Mouse (Mus musculus) heart, adult 2 months (tissue): ENCODE data around the gene 1700123O20Rik. TPM values are rescaled to one million over a fixed set of nuclear protein-coding genes. Genes with fewer than 3 reads are reported as not detected.

Source experiments
- DNase-seq, 2 experiments: peaks; one replicate each; pipeline ENCODE4 v3.0.0; 2021
- H3K27ac ChIP-seq: fragments of 200-600 bp; 2 replicates; pipeline ENCODE4 v1.8.1; 2022
- H3K27me3 ChIP-seq: fragments of 200-500 bp; 2 replicates; pipeline ENCODE4 v1.6.1; 2012; ENCODE audit warnings: mild to moderate bottlenecking, low read length, inconsistent platforms, mixed read lengths; ENCODE audit not compliant: control insufficient read depth, insufficient read depth
- H3K36me3 ChIP-seq: fragments of 200-500 bp; 2 replicates; pipeline ENCODE4 v1.6.1; 2012; ENCODE audit warnings: low read length, inconsistent platforms; ENCODE audit not compliant: control insufficient read depth, insufficient read depth
- H3K4me1 ChIP-seq: fragments of 200-500 bp; 2 replicates; pipeline ENCODE4 v1.6.1; 2011; ENCODE audit warnings: low read length; ENCODE audit not compliant: control insufficient read depth, insufficient read depth
- H3K4me3 ChIP-seq: fragments of 200-600 bp; 2 replicates; pipeline ENCODE4 v1.8.1; 2022
- H3K79me2 ChIP-seq: fragments of 200-500 bp; replicated peaks from 2 replicates; pipeline ENCODE4 v1.6.1; 2012; ENCODE audit warnings: mild to moderate bottlenecking, inconsistent platforms, low read length, moderate library complexity, mixed read lengths; ENCODE audit not compliant: control insufficient read depth, insufficient read depth
- H3K9ac ChIP-seq: fragments of 200-500 bp; 2 replicates; pipeline ENCODE4 v1.6.1; 2012; ENCODE audit warnings: low read depth, mild to moderate bottlenecking, control low read depth, inconsistent platforms, low read length, mixed read lengths
- CTCF ChIP-seq: fragments of 200-600 bp; IDR thresholded peaks from 2 replicates; pipeline ENCODE4 v1.8.1; 2022; ENCODE audit warnings: antibody characterized with exemption, mild to moderate bottlenecking, moderate library complexity
- EP300 ChIP-seq: fragments of 200-500 bp; IDR thresholded peaks from 2 replicates; pipeline ENCODE4 v1.6.1; 2011; ENCODE audit warnings: low read depth, low read length, control low read depth; ENCODE audit not compliant: insufficient read depth
- POLR2A ChIP-seq: fragments of 200-500 bp; IDR thresholded peaks from 2 replicates; pipeline ENCODE4 v1.6.1; 2011; ENCODE audit warnings: mild to moderate bottlenecking, low read depth, low read length, control low read depth; ENCODE audit not compliant: insufficient read depth
- WGBS: fragments of 180-500 bp; shearing (Covaris S2); methylation state at CpG from one replicate; pipeline ENCODE4 v1.1.7; 2018; 5-methylcytosine and 5-hydroxymethylcytosine counted together
- intact Hi-C: fragments of 180-260 bp; cut with DNase I; formaldehyde crosslinking; loops from one replicate; pipeline ENCODE4 v1.15.1; 2025
- polyA plus RNA-seq: library from polyadenylated mRNA; depleted of rRNA; stranded (reverse); fragments of >200 nt; gene quantifications from 2 replicates; pipeline ENCODE4 v1.2.3, GENCODE M21; 2012
- total RNA-seq, 2 experiments: library from RNA; stranded (reverse); gene quantifications; 2 replicates each; pipeline ENCODE4 v1.2.3; 2021

1700123O20Rik gene
- total and polyA plus RNA-seq, 3 experiments = 12.5 to 18.2 (median 13.3) TPM

GRCm38 (mm10) chr14:54699586-54699985, 13.6 kb downstream of the 1700123O20Rik start:
- intact Hi-C loops = no loop called here
- no peak overlapping the region for H3K27ac ChIP-seq
- no peak overlapping the region for H3K4me3 ChIP-seq
- H3K79me2 ChIP-seq = no peaks in the 10 kb centered on the region
- H3K27me3 ChIP-seq = no peaks in the 10 kb centered on the region
- 43% methylated on average over 3 of the region's 3 CpGs for WGBS
- H3K36me3 ChIP-seq = no peaks in the 10 kb centered on the region
- H3K9ac ChIP-seq = no peak overlapping the region
- H3K4me1 ChIP-seq = peaks cover 1% of the 10 kb centered on the region; the same call in 1 of the 2 replicates
- TF ChIP-seq CTCF (no peak), POLR2A (no peak), EP300 (no peak)
- no peak for DNase-seq

GRCm38 (mm10) chr14:54701298-54701697, 15.3 kb downstream of the 1700123O20Rik start:
- intact Hi-C loops = loop anchor here (1.0 to 2.0 kb wide), 3 partner anchors 32 to 50 kb away; no protein-coding TSS in a partner anchor
- H3K4me1 ChIP-seq = peaks cover 1% of the 10 kb centered on the region; the same call in 1 of the 2 replicates
- peak; percentile 75 to 84 for DNase-seq
- no peaks in the 10 kb centered on the region for H3K36me3 ChIP-seq
- H3K9ac ChIP-seq = no peak overlapping the region
- no peaks in the 10 kb centered on the region for H3K79me2 ChIP-seq
- no peaks in the 10 kb centered on the region for H3K27me3 ChIP-seq
- no peak overlapping the region for H3K4me3 ChIP-seq
- WGBS = 7% methylated on average over 6 of the region's 6 CpGs
- TF ChIP-seq CTCF = peak; percentile 91
- peak; percentile 68; the same call in 1 of the 2 replicates for TF ChIP-seq EP300
- TF ChIP-seq POLR2A = no peak
- H3K27ac ChIP-seq = no peak overlapping the region

DNA sequence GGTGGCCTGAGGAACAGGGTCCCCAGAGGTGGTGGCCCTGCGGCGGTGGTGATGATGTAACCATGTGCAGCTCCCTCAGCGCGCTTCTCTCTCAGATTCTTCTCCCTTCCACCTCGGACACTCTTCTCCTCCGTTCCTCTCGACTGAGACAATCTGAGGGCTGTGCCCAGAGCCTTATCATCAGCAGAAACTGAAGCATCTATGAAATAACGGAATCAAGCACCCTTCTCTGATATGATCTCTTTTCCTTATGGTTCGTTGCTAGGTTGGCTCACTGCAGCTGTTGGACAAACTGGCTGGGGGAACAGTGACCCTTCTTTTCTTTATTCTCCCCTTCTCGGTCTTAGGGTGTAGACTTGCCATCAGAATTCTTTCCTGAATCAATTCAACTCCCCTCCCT, 17.2 kb downstream of the 1700123O20Rik start:
- no peak for DNase-seq
- TF ChIP-seq CTCF = no peak
- no peak for TF ChIP-seq EP300
- TF ChIP-seq POLR2A = no peak
- Histone ChIP-seq H3K27me3 (no peaks in the 10 kb centered on the region), H3K9ac (no peak overlapping the region), H3K27ac (no peak overlapping the region), H3K4me3 (no peak overlapping the region), H3K4me1 (peaks cover 1% of the 10 kb centered on the region; the same call in 1 of the 2 replicates), H3K79me2 (no peaks in the 10 kb centered on the region), H3K36me3 (no peaks in the 10 kb centered on the region)
- WGBS = 46% methylated on average over 10 of the region's 10 CpGs
- intact Hi-C loops = no loop called here

GRCm38 (mm10) chr14:54705844-54706243, 19.8 kb downstream of the 1700123O20Rik start:
- Histone ChIP-seq H3K9ac (no peak overlapping the region), H3K36me3 (no peaks in the 10 kb centered on the region), H3K79me2 (no peaks in the 10 kb centered on the region), H3K4me3 (no peak overlapping the region), H3K4me1 (peaks cover 1% of the 10 kb centered on the region; the same call in 1 of the 2 replicates), H3K27me3 (no peaks in the 10 kb centered on the region), H3K27ac (no peak overlapping the region)
- intact Hi-C loops = no loop called here
- TF ChIP-seq EP300 = no peak
- no peak for TF ChIP-seq POLR2A
- TF ChIP-seq CTCF = no peak
- WGBS = 37% methylated on average over 5 of the region's 5 CpGs
- peak in 1 of 2 experiments; percentile 23 for DNase-seq

GRCm38 (mm10) chr14:54706589-54707320, 20.7 kb downstream of the 1700123O20Rik start:
- Histone ChIP-seq H3K9ac (no peak overlapping the region), H3K4me3 (no peak overlapping the region), H3K36me3 (no peaks in the 10 kb centered on the region), H3K27me3 (no peaks in the 10 kb centered on the region), H3K79me2 (no peaks in the 10 kb centered on the region), H3K4me1 (no peaks in the 10 kb centered on the region), H3K27ac (no peak overlapping the region)
- no peak for TF ChIP-seq POLR2A
- TF ChIP-seq EP300 = no peak
- TF ChIP-seq CTCF = no peak
- DNase-seq = no peak
- 44% methylated on average over 17 of the region's 17 CpGs for WGBS
- intact Hi-C loops = no loop called here

DNA sequence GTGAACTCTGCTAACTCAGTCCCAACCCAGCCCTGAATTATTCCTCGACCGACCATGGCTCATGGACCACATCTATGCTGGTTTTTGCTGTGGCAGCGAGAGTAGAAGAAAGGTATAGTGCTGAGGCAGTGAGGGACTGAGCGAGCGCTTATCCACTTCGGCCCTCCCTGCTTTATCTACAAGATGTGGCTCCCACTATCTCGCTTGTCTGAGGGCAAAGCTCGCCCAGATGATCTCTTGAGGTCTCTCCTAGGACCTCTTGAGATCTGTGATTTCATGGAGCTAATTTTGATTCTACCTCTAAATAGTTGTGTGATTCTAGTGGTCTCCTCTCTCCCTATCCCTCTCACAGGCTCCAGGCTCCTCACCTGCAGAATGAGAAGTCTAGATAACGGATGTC, 23.0 kb downstream of the 1700123O20Rik start:
- TF ChIP-seq CTCF (no peak), EP300 (no peak), POLR2A (no peak)
- no peak overlapping the region for H3K27ac ChIP-seq
- intact Hi-C loops = no loop called here
- no peaks in the 10 kb centered on the region for H3K79me2 ChIP-seq
- H3K4me1 ChIP-seq = peaks cover 1% of the 10 kb centered on the region
- H3K9ac ChIP-seq = no peak overlapping the region
- H3K36me3 ChIP-seq = no peaks in the 10 kb centered on the region
- no peak for DNase-seq
- WGBS = 84% methylated on average over 9 of the region's 9 CpGs
- no peak overlapping the region for H3K4me3 ChIP-seq
- no peaks in the 10 kb centered on the region for H3K27me3 ChIP-seq
